Mouse (Mus musculus) T-cell, adult 66 days (primary cell): ENCODE data around the gene Lsm5. TPM values are rescaled to one million over a fixed set of nuclear protein-coding genes. Genes with fewer than 3 reads are reported as not detected.

ENCODE experiments used
- total RNA-seq, 2 experiments: library from RNA; stranded (reverse); gene quantifications; 3 replicates in 1 of 2; 4 replicates in 1 of 2; pipeline ENCODE4 v1.2.4; 2023

The Lsm5 gene
- 10 to 100 TPM; 33.7 to 35.0 TPM for total RNA-seq

GRCm38 (mm10) chr6:56703931-56704900 lies at the start of gene Lsm5:
Lsm5 (minus strand) TSS chr6:56704710.

GRCm38 (mm10) chr6:56714574-56715269 lies 10.2 kb upstream of the Lsm5 start, which contains the start of gene Avl9:
Avl9 (plus strand) TSS chr6:56714899.

Other genes with a start within 250 kb of the Lsm5 start
- under 1 TPM; 0.33 to 0.44 TPM for gene Pde1c, start 135.6 kb downstream of the Lsm5 start, total RNA-seq
- gene Avl9, start 10.2 kb upstream of the Lsm5 start, total RNA-seq, result 100 to 1,000 TPM; 112 to 115 TPM
- gene Kbtbd2, start 93.1 kb upstream of the Lsm5 start, total RNA-seq, result 100 to 1,000 TPM in 1 of 2 experiments, 10 to 100 TPM in 1; 87.4 to 102 TPM
- gene Fkbp9, start 127.3 kb upstream of the Lsm5 start, total RNA-seq, result under 1 TPM; 0.24 to 0.29 TPM
- gene Nt5c3, start 219.2 kb upstream of the Lsm5 start, total RNA-seq, result 10 to 100 TPM; 50.5 to 54.6 TPM
- not detected for gene Vmn1r4, start 219.3 kb upstream of the Lsm5 start, total RNA-seq